Mouse (Mus musculus) C2C12 (cell line): ENCODE data around the gene Fbxw11.

Source experiments
- CTCF ChIP-seq: IDR thresholded peaks from one replicate; pipeline ENCODE4 v1.5.1; 2011; ENCODE audit not compliant: control insufficient read depth, insufficient read depth, insufficient read length
- MYOD1 ChIP-seq: IDR thresholded peaks from one replicate; pipeline ENCODE4 v1.6.1; 2011; ENCODE audit warnings: low read depth; ENCODE audit not compliant: control insufficient read depth, insufficient read length

DNA sequence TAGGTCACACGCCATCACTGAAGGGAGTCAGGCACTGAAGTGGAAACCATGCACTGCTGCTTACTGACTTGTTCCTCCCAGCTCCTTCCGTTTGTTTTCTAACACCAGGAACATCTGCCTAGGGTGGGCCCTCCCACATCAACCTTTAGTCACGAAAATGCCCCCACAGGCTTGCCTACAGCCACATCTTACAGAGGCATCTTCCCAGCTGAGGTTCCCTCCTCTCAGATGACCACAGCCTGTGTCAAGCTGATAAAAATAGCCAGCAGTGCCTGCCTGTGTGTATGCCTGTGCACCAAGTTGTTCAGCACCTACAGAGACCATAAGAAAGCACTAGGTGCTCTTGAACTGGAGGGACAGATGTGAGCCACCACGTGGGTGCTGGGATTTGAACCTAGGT is 106.3 kb downstream of the Fbxw11 start:
- TF ChIP-seq CTCF (no peak), MYOD1 (no peak)
